In the genomic region with DNA sequence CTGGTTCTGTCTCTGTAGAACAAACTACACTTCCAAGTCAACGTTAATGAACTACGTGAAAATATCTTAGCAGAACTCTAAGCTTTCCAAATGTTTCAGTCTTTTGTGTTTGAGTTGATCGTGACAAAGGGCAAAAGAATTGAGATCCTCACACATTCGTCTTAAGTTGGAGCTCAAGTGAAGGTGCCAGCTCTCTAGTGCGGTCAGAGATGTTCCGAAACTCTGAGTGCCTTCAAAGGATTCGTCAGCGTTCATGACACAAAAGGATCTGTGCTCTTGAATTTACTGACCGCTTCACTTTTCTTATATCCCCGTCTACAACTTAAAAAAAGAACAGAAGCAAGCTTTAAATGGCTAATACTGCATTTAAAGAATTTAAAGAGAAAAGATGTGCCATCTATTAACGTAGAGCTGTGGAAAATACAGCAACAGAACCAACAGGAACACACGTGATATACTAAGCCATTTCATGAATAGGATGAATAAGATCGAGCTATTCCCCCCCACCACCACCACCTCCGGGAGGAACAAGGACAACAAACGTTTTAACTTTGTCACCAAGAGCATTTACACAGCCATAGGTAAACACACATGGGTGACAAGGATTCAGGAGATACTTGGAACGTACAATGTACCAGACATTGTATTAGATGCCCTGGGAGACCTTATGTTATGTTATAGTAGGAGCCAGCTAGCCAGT, we compare ENCODE assay signal across 8 mouse cellular contexts. TPM values are rescaled to one million over a fixed set of nuclear protein-coding genes. Genes with fewer than 3 reads are reported as not detected.
DNase-seq lines count a peak whose midpoint lies in the region; ATAC-seq and TF ChIP-seq lines count a peak whose summit lies in the region.

No protein-coding gene starts in this region.

- peak overlapping the region; percentile 97 for H3K27ac ChIP-seq in spleen, adult 2 months (ENCODE audit: insufficient read depth, low read length)
- H3K27ac ChIP-seq in heart, embryonic 16.5 days (ENCODE audit: low read length), result peak overlapping the region; percentile 99
- H3K27ac ChIP-seq in liver, embryonic 14.5 days, result peak overlapping the region; percentile 94
- peak overlapping the region; percentile 88 for H3K27ac ChIP-seq in olfactory bulb, adult 2 months (ENCODE audit: insufficient read depth, low read depth, low read length)

- H3K36me3 ChIP-seq in spleen, adult 2 months (ENCODE audit: control insufficient read depth, insufficient read depth, low read length), result no peaks in the 10 kb centered on the region
- no peaks in the 10 kb centered on the region for H3K36me3 ChIP-seq in heart, embryonic 16.5 days (ENCODE audit: control insufficient read depth, insufficient read depth)
- no peaks in the 10 kb centered on the region for H3K36me3 ChIP-seq in liver, embryonic 14.5 days (replicated peaks; ENCODE audit: control insufficient read depth, insufficient read depth, low read depth)

- no peak for TF ChIP-seq EP300 in liver, embryonic 14.5 days (IDR thresholded peaks at IDR 0.05; ENCODE audit: low read depth)

- no peaks in the 10 kb centered on the region for H3K27me3 ChIP-seq in spleen, adult 2 months (ENCODE audit: control insufficient read depth, insufficient read depth, low read length)
- no peaks in the 10 kb centered on the region for H3K27me3 ChIP-seq in heart, embryonic 16.5 days (ENCODE audit: control insufficient read depth, insufficient read depth, low read length)
- no peaks in the 10 kb centered on the region for H3K27me3 ChIP-seq in liver, embryonic 14.5 days (ENCODE audit: control insufficient read depth, insufficient read depth, low read length)

- H3K9me3 ChIP-seq in heart, embryonic 16.5 days (replicated peaks; ENCODE audit: control insufficient read depth, low read length), result no peaks in the 10 kb centered on the region
- H3K9me3 ChIP-seq in liver, embryonic 14.5 days (ENCODE audit: control insufficient read depth, low read length), result no peaks in the 10 kb centered on the region

- H3K4me3 ChIP-seq in spleen, adult 2 months (ENCODE audit: extremely low read depth, insufficient read depth, insufficient read length), result peak overlapping the region; percentile 81
- H3K4me3 ChIP-seq in heart, embryonic 16.5 days (ENCODE audit: low read length), result peak overlapping the region; percentile 63
- peak overlapping the region; percentile 60 to 82 for H3K4me3 ChIP-seq in liver, embryonic 14.5 days (ENCODE audit: insufficient read depth in 1 of 2, low read depth in 2 of 2, low read length in 2 of 2)
- peak overlapping the region; percentile 57 for H3K4me3 ChIP-seq in olfactory bulb, adult 2 months (ENCODE audit: insufficient read depth, low read depth, low read length)

- peak overlapping the region; percentile 66 for H3K4me2 ChIP-seq in heart, embryonic 16.5 days (ENCODE audit: low read depth, low read length)
- peak overlapping the region; percentile 86 for H3K4me2 ChIP-seq in liver, embryonic 14.5 days (ENCODE audit: low read depth)

- H3K4me1 ChIP-seq in spleen, adult 2 months (ENCODE audit: control insufficient read depth, insufficient read depth, insufficient read length), result peaks cover 8% of the 10 kb centered on the region; the same call in 1 of the 2 replicates
- peaks cover 21% of the 10 kb centered on the region for H3K4me1 ChIP-seq in heart, embryonic 16.5 days (ENCODE audit: control insufficient read depth, insufficient read depth, low read length)
- peaks cover 13 to 23% of the 10 kb centered on the region in 2 experiments for H3K4me1 ChIP-seq in liver, embryonic 14.5 days (replicated peaks; ENCODE audit: control insufficient read depth in 2 of 2, insufficient read depth in 2 of 2, low read length in 1 of 2)
- peaks cover 9% of the 10 kb centered on the region for H3K4me1 ChIP-seq in olfactory bulb, adult 2 months (ENCODE audit: control insufficient read depth, insufficient read depth, low read length)

- no peak for DNase-seq in spleen, adult 2 months (ENCODE audit: low read depth in 1 of 2, low spot score in 2 of 2)
- no peak for DNase-seq in spleen, postnatal 36 days (ENCODE audit: low spot score in 2 of 2)
- no peak for DNase-seq in liver, embryonic 14.5 days (ENCODE audit: low read depth in 3 of 3, low spot score in 3 of 3)
- no peak for DNase-seq in adrenal gland, postnatal 25 days
- DNase-seq in gastrocnemius, adult 8-10 months (ENCODE audit: low spot score in 2 of 2), result no peak

- H3K9ac ChIP-seq in heart, embryonic 16.5 days (ENCODE audit: low read length), result peak overlapping the region; percentile 72
- H3K9ac ChIP-seq in liver, embryonic 14.5 days (replicated peaks), result peak overlapping the region; percentile 87

- no peak for TF ChIP-seq POLR2A in spleen, adult 2 months (IDR thresholded peaks at IDR 0.05; ENCODE audit: low read depth, low read length)
- TF ChIP-seq POLR2A in olfactory bulb, adult 2 months (IDR thresholded peaks at IDR 0.05; ENCODE audit: insufficient read depth, low read depth, low read length), result no peak

- ATAC-seq in common myeloid progenitor, adult 5-6 weeks (replicated peaks; ENCODE audit: low read depth, poor library complexity, severe bottlenecking), result peak; percentile 23
- peak; percentile 0; the same call in 1 of the 2 replicates for ATAC-seq in heart, embryonic 16.5 days (replicated peaks; ENCODE audit: extremely low read depth, insufficient read depth, low FRiP score)
- ATAC-seq in liver, embryonic 14.5 days (ENCODE audit: insufficient read depth), result no peak

- WGBS in spleen, adult 2 months, result under 1% methylated on average over 16 of the region's 16 CpGs
- WGBS in heart, embryonic 16.5 days, result 4% methylated on average over 16 of the region's 16 CpGs
- WGBS in liver, embryonic 14.5 days (ENCODE audit: insufficient replicate concordance), result 1% methylated on average over 16 of the region's 16 CpGs
- under 1% methylated on average over 16 of the region's 16 CpGs for WGBS in olfactory bulb, adult 2 months

- TF ChIP-seq CTCF in spleen, adult 2 months (IDR thresholded peaks at IDR 0.05; ENCODE audit: extremely low read depth, insufficient read depth, insufficient read length, insufficient replicate concordance), result no peak
- no peak for TF ChIP-seq CTCF in liver, embryonic 14.5 days (IDR thresholded peaks at IDR 0.05; ENCODE audit: low read depth)
- TF ChIP-seq CTCF in olfactory bulb, adult 2 months (IDR thresholded peaks at IDR 0.05; ENCODE audit: insufficient read depth, low read depth, low read length), result no peak

RNA-seq across cellular contexts. Expression of a gene that starts 1.3 kb away (rescaled TPM):
- polyA plus RNA-seq in spleen, adult 2 months (2012; rRNA removed), result 37.0 and 65.6 TPM in 2 replicates
- 529 and 544 TPM in 2 replicates for total RNA-seq in common myeloid progenitor, adult 5-6 weeks (2017)
- 148 and 153 TPM in 2 replicates for polyA plus RNA-seq in heart, embryonic 16.5 days (2015; fragmentation: Nextera tagmentation; extraction: Ambion mirVana)
- 79.8 and 111 TPM in 2 replicates for polyA plus RNA-seq in liver, embryonic 14.5 days (2012; rRNA removed)
- 116 and 130 TPM in 2 replicates for polyA plus RNA-seq in liver, embryonic 14.5 days (2014; fragmentation: Nextera tagmentation; extraction: Ambion mirVana)
- 183 and 204 TPM in 2 replicates for polyA plus RNA-seq in olfactory bulb, adult 2 months (2012; ENCODE audit: insufficient read depth, insufficient read length, low replicate concordance, missing spikeins)
- total RNA-seq in adrenal gland, postnatal 25 days (2021), result 119 and 123 TPM in 2 replicates
- total RNA-seq in gastrocnemius, adult 8-10 months (2022), result 10 to 100 TPM; 47.8 to 71.6 (median 53.8) TPM

RNA-seq across cellular contexts. Expression of a gene that starts 58.6 kb away (rescaled TPM):
- 173 and 245 TPM in 2 replicates for polyA plus RNA-seq in spleen, adult 2 months (2012; rRNA removed)
- 238 and 276 TPM in 2 replicates for total RNA-seq in common myeloid progenitor, adult 5-6 weeks (2017)
- polyA plus RNA-seq in heart, embryonic 16.5 days (2015; fragmentation: Nextera tagmentation; extraction: Ambion mirVana), result 1,186 and 1,208 TPM in 2 replicates
- polyA plus RNA-seq in liver, embryonic 14.5 days (2012; rRNA removed), result 121 and 190 TPM in 2 replicates
- polyA plus RNA-seq in liver, embryonic 14.5 days (2014; fragmentation: Nextera tagmentation; extraction: Ambion mirVana), result 207 and 223 TPM in 2 replicates
- 264 TPM in 1 of 2 replicates, not detected in the other for polyA plus RNA-seq in olfactory bulb, adult 2 months (2012; ENCODE audit: insufficient read depth, insufficient read length, low replicate concordance, missing spikeins)
- total RNA-seq in adrenal gland, postnatal 25 days (2021), result 873 and 948 TPM in 2 replicates
- total RNA-seq in gastrocnemius, adult 8-10 months (2022), result 1,000 to 10,000 TPM; 1,088 to 1,186 (median 1,135) TPM
